Mouse (Mus musculus) embryonic facial prominence, embryonic 12.5 days (tissue): Measurements from ENCODE around the gene Glud1. TPM values are rescaled to one million over a fixed set of nuclear protein-coding genes. Genes with fewer than 3 reads are reported as not detected.

Experiments used
- ATAC-seq: fragments of 200-750 bp; cut with Nextera tagmentation; 2 replicates; pipeline ENCODE4 v1.8.0; 2017; ENCODE audit not compliant: insufficient number of reproducible peaks, insufficient read depth, low FRiP score, low TSS enrichment
- H3K27ac ChIP-seq: fragments of 300-500 bp; sonication (generic); 2 replicates; pipeline ENCODE4 v1.5.1; 2016; ENCODE audit warnings: mild to moderate bottlenecking
- H3K27me3 ChIP-seq: fragments of 300-500 bp; sonication (generic); 2 replicates; pipeline ENCODE4 v1.6.1; 2016; ENCODE audit warnings: mild to moderate bottlenecking, moderate library complexity
- H3K36me3 ChIP-seq: fragments of 300-500 bp; sonication (generic); 2 replicates; pipeline ENCODE4 v1.6.1; 2016; ENCODE audit warnings: mild to moderate bottlenecking
- H3K4me1 ChIP-seq: fragments of 300-500 bp; sonication (generic); 2 replicates; pipeline ENCODE4 v1.6.1; 2016
- H3K4me2 ChIP-seq: fragments of 300-500 bp; sonication (generic); replicated peaks from 2 replicates; pipeline ENCODE4 v1.6.1; 2016; ENCODE audit warnings: mild to moderate bottlenecking, moderate library complexity
- H3K4me3 ChIP-seq: fragments of 300-500 bp; sonication (generic); 2 replicates; pipeline ENCODE4 v1.5.1; 2016; ENCODE audit warnings: mild to moderate bottlenecking
- H3K9ac ChIP-seq: fragments of 300-500 bp; sonication (generic); 2 replicates; pipeline ENCODE4 v1.6.1; 2016; ENCODE audit warnings: mild to moderate bottlenecking, moderate library complexity
- H3K9me3 ChIP-seq: fragments of 300-500 bp; sonication (generic); 2 replicates; pipeline ENCODE4 v1.6.1; 2016; ENCODE audit warnings: mild to moderate bottlenecking, moderate library complexity
- WGBS: fragments of 180-500 bp; shearing (Covaris S2); methylation state at CpG from one replicate; pipeline ENCODE4 v1.1.7; 2016; 5-methylcytosine and 5-hydroxymethylcytosine counted together
- polyA plus RNA-seq: library from polyadenylated mRNA; unstranded; fragments of >200 nt; fragmentation: Nextera tagmentation; extraction: Ambion mirVana; gene quantifications from 2 replicates; pipeline ENCODE4 v1.2.1, GENCODE M21; 2016

The Glud1 gene
- polyA plus RNA-seq: 102 and 103 TPM in 2 replicates

GRCm38 (mm10) chr14:34310234-34310965 is at the start of gene Glud1, which contains the start of gene Shld2:
Gene Glud1 (plus strand): TSS chr14:34310727.
Gene Shld2 (minus strand): TSS chr14:34310493.
- Histone ChIP-seq H3K9ac (peak within 1 kb of the TSS; percentile 98), H3K4me1 (peaks cover 15% of the 10 kb centered on the region), H3K9me3 (no peaks in the 10 kb centered on the region), H3K27ac (peak within 1 kb of the TSS; percentile 96), H3K4me3 (peak within 1 kb of the TSS; percentile 80), H3K27me3 (no peaks in the 10 kb centered on the region), H3K4me2 (peak within 1 kb of the TSS; percentile 74), H3K36me3 (no peaks in the 10 kb centered on the region)
- WGBS: under 1% methylated on average over 70 of the region's 100 CpGs
- ATAC-seq: peak; percentile 96

- H3K27me3 ChIP-seq: no peaks in the 10 kb centered on the region
- no peaks in the 10 kb centered on the region for H3K9me3 ChIP-seq
- H3K27ac ChIP-seq: no peak overlapping the region
- H3K4me3 ChIP-seq: no peak overlapping the region
- H3K36me3 ChIP-seq: no peaks in the 10 kb centered on the region
- ATAC-seq: no peak
- no peak overlapping the region for H3K9ac ChIP-seq
- 74% methylated on average over 9 of the region's 9 CpGs for WGBS
- no peaks in the 10 kb centered on the region for H3K4me1 ChIP-seq
- H3K4me2 ChIP-seq: no peak overlapping the region
Measured at GRCm38 (mm10) chr14:34268046-34268445, 42.5 kb upstream of the Glud1 start.

GRCm38 (mm10) chr14:34273280-34273679 is 37.2 kb upstream of the Glud1 start:
- no peak for ATAC-seq
- H3K4me3 ChIP-seq: no peak overlapping the region
- H3K4me1 ChIP-seq: no peaks in the 10 kb centered on the region
- 55% methylated on average over 2 of the region's 2 CpGs for WGBS
- no peaks in the 10 kb centered on the region for H3K27me3 ChIP-seq
- H3K27ac ChIP-seq: no peak overlapping the region
- H3K4me2 ChIP-seq: no peak overlapping the region
- H3K9me3 ChIP-seq: no peaks in the 10 kb centered on the region
- H3K9ac ChIP-seq: no peak overlapping the region
- H3K36me3 ChIP-seq: no peaks in the 10 kb centered on the region

GRCm38 (mm10) chr14:34274141-34274540 is 36.4 kb upstream of the Glud1 start:
- no peak overlapping the region for H3K27ac ChIP-seq
- no peaks in the 10 kb centered on the region for H3K27me3 ChIP-seq
- no peak overlapping the region for H3K4me3 ChIP-seq
- H3K9ac ChIP-seq: no peak overlapping the region
- no peaks in the 10 kb centered on the region for H3K4me1 ChIP-seq
- no peak overlapping the region for H3K4me2 ChIP-seq
- ATAC-seq: no peak
- H3K36me3 ChIP-seq: no peaks in the 10 kb centered on the region
- WGBS: 89% methylated on average over 3 of the region's 3 CpGs
- no peaks in the 10 kb centered on the region for H3K9me3 ChIP-seq

GRCm38 (mm10) chr14:34275225-34275624 is 35.3 kb upstream of the Glud1 start:
- H3K9me3 ChIP-seq: no peaks in the 10 kb centered on the region
- no peaks in the 10 kb centered on the region for H3K4me1 ChIP-seq
- no peak overlapping the region for H3K4me3 ChIP-seq
- no peak overlapping the region for H3K4me2 ChIP-seq
- no peak for ATAC-seq
- no peak overlapping the region for H3K9ac ChIP-seq
- 85% methylated on average over 4 of the region's 4 CpGs for WGBS
- H3K27me3 ChIP-seq: no peaks in the 10 kb centered on the region
- H3K36me3 ChIP-seq: no peaks in the 10 kb centered on the region
- no peak overlapping the region for H3K27ac ChIP-seq

- Histone ChIP-seq H3K4me2 (no peak overlapping the region), H3K36me3 (no peaks in the 10 kb centered on the region), H3K4me3 (no peak overlapping the region), H3K9ac (no peak overlapping the region), H3K27me3 (no peaks in the 10 kb centered on the region), H3K9me3 (no peaks in the 10 kb centered on the region), H3K4me1 (no peaks in the 10 kb centered on the region), H3K27ac (no peak overlapping the region)
- no peak for ATAC-seq
- 78% methylated on average over 4 of the region's 4 CpGs for WGBS
Measured at GRCm38 (mm10) chr14:34279726-34280125, 30.8 kb upstream of the Glud1 start.

GRCm38 (mm10) chr14:34280798-34281197 is 29.7 kb upstream of the Glud1 start:
- Histone ChIP-seq H3K4me2 (no peak overlapping the region), H3K27ac (no peak overlapping the region), H3K27me3 (no peaks in the 10 kb centered on the region), H3K4me3 (no peak overlapping the region), H3K9me3 (no peaks in the 10 kb centered on the region), H3K4me1 (no peaks in the 10 kb centered on the region), H3K36me3 (no peaks in the 10 kb centered on the region), H3K9ac (no peak overlapping the region)
- WGBS: 89% methylated on average over 2 of the region's 2 CpGs
- ATAC-seq: no peak

GRCm38 (mm10) chr14:34281736-34282269 is 28.7 kb upstream of the Glud1 start:
- Histone ChIP-seq H3K27me3 (no peaks in the 10 kb centered on the region), H3K4me1 (no peaks in the 10 kb centered on the region), H3K4me2 (no peak overlapping the region), H3K36me3 (no peaks in the 10 kb centered on the region), H3K9me3 (no peaks in the 10 kb centered on the region), H3K27ac (no peak overlapping the region), H3K4me3 (no peak overlapping the region), H3K9ac (no peak overlapping the region)
- no peak for ATAC-seq
- 95% methylated on average over 5 of the region's 5 CpGs for WGBS

GRCm38 (mm10) chr14:34288396-34288795 is 22.1 kb upstream of the Glud1 start:
- Histone ChIP-seq H3K4me1 (no peaks in the 10 kb centered on the region), H3K27ac (no peak overlapping the region), H3K27me3 (no peaks in the 10 kb centered on the region), H3K9ac (no peak overlapping the region), H3K9me3 (no peaks in the 10 kb centered on the region), H3K36me3 (no peaks in the 10 kb centered on the region), H3K4me3 (no peak overlapping the region), H3K4me2 (no peak overlapping the region)
- WGBS: 83% methylated on average over 2 of the region's 2 CpGs
- ATAC-seq: no peak

- Histone ChIP-seq H3K36me3 (no peaks in the 10 kb centered on the region), H3K9ac (no peak overlapping the region), H3K27ac (no peak overlapping the region), H3K4me2 (no peak overlapping the region), H3K27me3 (no peaks in the 10 kb centered on the region), H3K4me1 (no peaks in the 10 kb centered on the region), H3K4me3 (no peak overlapping the region), H3K9me3 (no peaks in the 10 kb centered on the region)
- WGBS: 89% methylated on average over 3 of the region's 3 CpGs
- no peak for ATAC-seq
Measured at GRCm38 (mm10) chr14:34289259-34290015, 21.1 kb upstream of the Glud1 start.

- H3K36me3 ChIP-seq: no peaks in the 10 kb centered on the region
- H3K9ac ChIP-seq: no peak overlapping the region
- H3K4me1 ChIP-seq: no peaks in the 10 kb centered on the region
- H3K27ac ChIP-seq: no peak overlapping the region
- ATAC-seq: no peak
- H3K9me3 ChIP-seq: no peaks in the 10 kb centered on the region
- WGBS: 49% methylated on average over 1 of the region's 1 CpGs
- no peak overlapping the region for H3K4me3 ChIP-seq
- no peak overlapping the region for H3K4me2 ChIP-seq
- no peaks in the 10 kb centered on the region for H3K27me3 ChIP-seq
Measured at GRCm38 (mm10) chr14:34290229-34290628, 20.3 kb upstream of the Glud1 start.

GRCm38 (mm10) chr14:34293641-34294040 is 16.9 kb upstream of the Glud1 start:
- H3K36me3 ChIP-seq: no peaks in the 10 kb centered on the region
- H3K4me2 ChIP-seq: no peak overlapping the region
- ATAC-seq: no peak
- WGBS: 85% methylated on average over 3 of the region's 3 CpGs
- no peak overlapping the region for H3K4me3 ChIP-seq
- H3K27me3 ChIP-seq: no peaks in the 10 kb centered on the region
- H3K9me3 ChIP-seq: no peaks in the 10 kb centered on the region
- no peaks in the 10 kb centered on the region for H3K4me1 ChIP-seq
- no peak overlapping the region for H3K9ac ChIP-seq
- H3K27ac ChIP-seq: no peak overlapping the region
